Mouse (Mus musculus): ENCODE results near the gene Gm17482. TPM values are rescaled to one million over a fixed set of nuclear protein-coding genes. Genes with fewer than 3 reads are reported as not detected.

Gene Gm17482
- polyA plus RNA-seq (2012; rRNA removed) (not detected in 2 replicates), polyA plus RNA-seq (2014; fragmentation: Nextera tagmentation; extraction: Ambion mirVana) (not detected in 2 replicates)

DNA sequence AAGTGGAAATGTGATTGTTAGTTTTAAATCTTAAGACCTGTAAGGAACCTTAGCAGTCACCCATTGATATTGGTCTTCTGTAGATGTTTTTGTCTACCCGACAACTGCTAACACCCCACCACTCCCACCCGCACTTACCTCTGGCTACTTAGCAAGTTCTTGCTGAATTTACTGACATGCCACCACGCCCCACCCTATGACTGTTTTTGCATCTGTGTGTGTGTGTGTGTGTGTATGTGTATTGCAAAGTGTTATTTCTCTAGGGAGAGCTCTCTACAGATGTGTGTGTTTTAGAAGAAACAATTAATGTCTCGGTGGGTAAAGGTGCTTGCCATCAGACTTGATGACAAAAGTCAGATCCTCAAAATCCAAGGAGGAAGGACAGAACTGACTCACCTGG lies at the start of gene Gm17482:
Gene Gm17482 (plus strand): TSS at position 301 of the 400 bp plus-strand sequence.
- H3K4me1 ChIP-seq (replicated peaks; ENCODE audit: control insufficient read depth in 2 of 2, insufficient read depth in 2 of 2, low read length in 1 of 2), result no peaks in the 10 kb centered on the region
- no peak within 1 kb of the TSS for H3K4me3 ChIP-seq (ENCODE audit: insufficient read depth in 1 of 2, low read depth in 2 of 2, low read length in 2 of 2)
- 64% methylated on average over 4 of the region's 4 CpGs for WGBS (ENCODE audit: insufficient replicate concordance)
- H3K36me3 ChIP-seq (replicated peaks; ENCODE audit: control insufficient read depth, insufficient read depth, low read depth), result no peaks in the 10 kb centered on the region
- H3K27ac ChIP-seq, result no peak within 1 kb of the TSS
- H3K27me3 ChIP-seq (ENCODE audit: control insufficient read depth, insufficient read depth, low read length), result no peaks in the 10 kb centered on the region
- no peak within 1 kb of the TSS for H3K9ac ChIP-seq (replicated peaks)
- TF ChIP-seq EP300 (IDR thresholded peaks at IDR 0.05; ENCODE audit: low read depth), result no peak
- no peak for TF ChIP-seq CTCF (IDR thresholded peaks at IDR 0.05; ENCODE audit: low read depth)
- no peak within 1 kb of the TSS for H3K4me2 ChIP-seq (ENCODE audit: low read depth)
- ATAC-seq (ENCODE audit: insufficient read depth), result no peak
- no peak for DNase-seq (ENCODE audit: low read depth in 3 of 3, low spot score in 3 of 3)
- H3K9me3 ChIP-seq (ENCODE audit: control insufficient read depth, low read length), result no peaks in the 10 kb centered on the region

GRCm38 (mm10) chr6:115178826-115179225 lies 48.3 kb upstream of the Gm17482 start:
- WGBS (ENCODE audit: insufficient replicate concordance), result 23% methylated on average over 3 of the region's 3 CpGs
- H3K27me3 ChIP-seq (ENCODE audit: control insufficient read depth, insufficient read depth, low read length), result no peaks in the 10 kb centered on the region
- ATAC-seq (ENCODE audit: insufficient read depth) (no peak), DNase-seq (ENCODE audit: low read depth in 3 of 3, low spot score in 3 of 3) (peak in 1 of 3 experiments; percentile 2)
- no peak overlapping the region for H3K9ac ChIP-seq (replicated peaks)
- TF ChIP-seq CTCF (IDR thresholded peaks at IDR 0.05; ENCODE audit: low read depth) (no peak), EP300 (IDR thresholded peaks at IDR 0.05; ENCODE audit: low read depth) (no peak)
- no peak overlapping the region for H3K27ac ChIP-seq
- no peak overlapping the region for H3K4me2 ChIP-seq (ENCODE audit: low read depth)
- no peak overlapping the region for H3K4me3 ChIP-seq (ENCODE audit: insufficient read depth in 1 of 2, low read depth in 2 of 2, low read length in 2 of 2)
- H3K4me1 ChIP-seq (replicated peaks; ENCODE audit: control insufficient read depth in 2 of 2, insufficient read depth in 2 of 2, low read length in 1 of 2), result no peaks in the 10 kb centered on the region
- no peaks in the 10 kb centered on the region for H3K36me3 ChIP-seq (replicated peaks; ENCODE audit: control insufficient read depth, insufficient read depth, low read depth)
- no peaks in the 10 kb centered on the region for H3K9me3 ChIP-seq (ENCODE audit: control insufficient read depth, low read length)

DNA sequence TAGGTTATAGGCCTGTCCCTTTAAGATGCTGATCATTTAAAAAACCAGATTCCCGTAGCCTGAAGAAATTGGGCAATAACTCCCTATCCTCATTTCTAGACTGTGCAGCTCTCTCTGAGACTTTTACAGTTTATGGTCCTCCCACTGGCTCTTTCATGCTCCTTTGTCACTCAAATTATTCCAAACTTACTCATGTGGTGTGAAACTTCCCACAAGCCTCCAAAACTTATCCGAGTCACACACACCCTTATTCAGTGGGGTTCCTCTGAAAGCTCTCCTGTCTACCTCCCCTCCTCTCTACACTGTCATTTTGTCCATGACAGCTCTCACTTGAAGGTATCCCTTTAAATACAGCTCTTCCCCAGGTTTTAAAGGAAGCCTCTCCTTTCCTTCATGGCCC lies 46.0 kb upstream of the Gm17482 start:
- TF ChIP-seq CTCF (IDR thresholded peaks at IDR 0.05; ENCODE audit: low read depth), result no peak
- no peak for TF ChIP-seq EP300 (IDR thresholded peaks at IDR 0.05; ENCODE audit: low read depth)
- no peaks in the 10 kb centered on the region for H3K36me3 ChIP-seq (replicated peaks; ENCODE audit: control insufficient read depth, insufficient read depth, low read depth)
- 51% methylated on average over 2 of the region's 2 CpGs for WGBS (ENCODE audit: insufficient replicate concordance)
- no peak overlapping the region for H3K9ac ChIP-seq (replicated peaks)
- H3K27ac ChIP-seq, result no peak overlapping the region
- DNase-seq (ENCODE audit: low read depth in 3 of 3, low spot score in 3 of 3) (no peak), ATAC-seq (ENCODE audit: insufficient read depth) (no peak)
- H3K4me2 ChIP-seq (ENCODE audit: low read depth), result no peak overlapping the region
- no peak overlapping the region for H3K4me3 ChIP-seq (ENCODE audit: insufficient read depth in 1 of 2, low read depth in 2 of 2, low read length in 2 of 2)
- no peaks in the 10 kb centered on the region for H3K4me1 ChIP-seq (replicated peaks; ENCODE audit: control insufficient read depth in 2 of 2, insufficient read depth in 2 of 2, low read length in 1 of 2)
- no peaks in the 10 kb centered on the region for H3K9me3 ChIP-seq (ENCODE audit: control insufficient read depth, low read length)
- no peaks in the 10 kb centered on the region for H3K27me3 ChIP-seq (ENCODE audit: control insufficient read depth, insufficient read depth, low read length)

DNA sequence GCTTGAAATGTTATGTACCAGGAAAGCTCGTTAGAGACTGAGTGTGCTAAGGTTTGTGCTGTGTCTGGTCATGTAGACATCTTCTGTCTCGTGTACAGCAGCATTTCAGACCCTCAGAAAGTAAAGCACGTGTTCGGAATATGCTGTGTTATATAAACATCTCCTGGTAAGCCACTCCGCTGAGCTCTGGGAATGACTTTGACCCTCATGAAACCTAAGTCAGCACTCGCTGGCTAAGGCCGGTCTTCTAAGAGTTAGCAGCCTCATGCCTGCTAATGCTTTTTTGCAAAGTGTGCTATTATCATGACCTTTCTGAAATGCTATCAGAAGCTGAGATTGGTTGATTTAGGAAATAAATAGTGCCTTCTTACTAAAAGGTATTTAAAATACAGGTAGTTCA lies 36.0 kb upstream of the Gm17482 start:
- 61% methylated on average over 7 of the region's 7 CpGs for whole genome bisulfite sequencing (ENCODE audit: insufficient replicate concordance)
- TF ChIP-seq CTCF (IDR thresholded peaks at IDR 0.05; ENCODE audit: low read depth) (no peak), EP300 (IDR thresholded peaks at IDR 0.05; ENCODE audit: low read depth) (no peak)
- ATAC-seq (ENCODE audit: insufficient read depth), result no peak
- Histone ChIP-seq H3K4me3 (ENCODE audit: insufficient read depth in 1 of 2, low read depth in 2 of 2, low read length in 2 of 2) (no peak overlapping the region), H3K9me3 (ENCODE audit: control insufficient read depth, low read length) (no peaks in the 10 kb centered on the region), H3K9ac (replicated peaks) (no peak overlapping the region), H3K4me2 (ENCODE audit: low read depth) (no peak overlapping the region), H3K36me3 (replicated peaks; ENCODE audit: control insufficient read depth, insufficient read depth, low read depth) (no peaks in the 10 kb centered on the region), H3K27ac (no peak overlapping the region), H3K4me1 (replicated peaks; ENCODE audit: control insufficient read depth in 2 of 2, insufficient read depth in 2 of 2, low read length in 1 of 2) (no peaks in the 10 kb centered on the region), H3K27me3 (ENCODE audit: control insufficient read depth, insufficient read depth, low read length) (no peaks in the 10 kb centered on the region)
- no peak for DNase-seq (ENCODE audit: low read depth in 3 of 3, low spot score in 3 of 3)

GRCm38 (mm10) chr6:115200753-115201152 lies 26.4 kb upstream of the Gm17482 start:
- no peak for DNase-seq (ENCODE audit: low read depth in 3 of 3, low spot score in 3 of 3)
- H3K4me2 ChIP-seq (ENCODE audit: low read depth), result no peak overlapping the region
- no peak for ATAC-seq (ENCODE audit: insufficient read depth)
- no peak overlapping the region for H3K4me3 ChIP-seq (ENCODE audit: insufficient read depth in 1 of 2, low read depth in 2 of 2, low read length in 2 of 2)
- no peaks in the 10 kb centered on the region for H3K27me3 ChIP-seq (ENCODE audit: control insufficient read depth, insufficient read depth, low read length)
- H3K27ac ChIP-seq, result no peak overlapping the region
- 34% methylated on average over 3 of the region's 3 CpGs for WGBS (ENCODE audit: insufficient replicate concordance)
- TF ChIP-seq CTCF (IDR thresholded peaks at IDR 0.05; ENCODE audit: low read depth) (no peak), EP300 (IDR thresholded peaks at IDR 0.05; ENCODE audit: low read depth) (0 out of 2 replicates have a peak, but pooled peaks have one; percentile 14)
- no peaks in the 10 kb centered on the region; a peak in 1 of 4 replicates for H3K4me1 ChIP-seq (replicated peaks; ENCODE audit: control insufficient read depth in 2 of 2, insufficient read depth in 2 of 2, low read length in 1 of 2)
- no peaks in the 10 kb centered on the region for H3K36me3 ChIP-seq (replicated peaks; ENCODE audit: control insufficient read depth, insufficient read depth, low read depth)
- no peak overlapping the region for H3K9ac ChIP-seq (replicated peaks)
- H3K9me3 ChIP-seq (ENCODE audit: control insufficient read depth, low read length), result no peaks in the 10 kb centered on the region

Data from liver, embryonic 14.5 days (tissue).